Mouse (Mus musculus) embryonic facial prominence, embryonic 15.5 days (tissue): ENCODE data around the gene Cyp4x1. TPM values are rescaled to one million over a fixed set of nuclear protein-coding genes. Genes with fewer than 3 reads are reported as not detected.
"Not testable (repeated sequence)": the region's sequence is repeated elsewhere in the genome, so short reads cannot be mapped to it uniquely, and the experiment has no call there.

Source experiments
- ATAC-seq: fragments of 200-750 bp; cut with Nextera tagmentation; 2 replicates; pipeline ENCODE4 v1.8.0; 2017; ENCODE audit warnings: low read depth, moderate TSS enrichment; ENCODE audit not compliant: insufficient number of reproducible peaks, low FRiP score, low TSS enrichment
- H3K27ac ChIP-seq: fragments of 300-500 bp; sonication (generic); replicated peaks from 2 replicates; pipeline ENCODE4 v1.5.1; 2015; ENCODE audit warnings: mild to moderate bottlenecking, inconsistent platforms
- H3K27me3 ChIP-seq: fragments of 300-500 bp; sonication (generic); 2 replicates; pipeline ENCODE4 v1.6.1; 2015; ENCODE audit warnings: inconsistent platforms
- H3K36me3 ChIP-seq: fragments of 300-500 bp; sonication (generic); 2 replicates; pipeline ENCODE4 v1.6.1; 2015; ENCODE audit warnings: mild to moderate bottlenecking, inconsistent platforms
- H3K4me1 ChIP-seq: fragments of 300-500 bp; sonication (generic); 2 replicates; pipeline ENCODE4 v1.6.1; 2015; ENCODE audit warnings: inconsistent platforms
- H3K4me2 ChIP-seq: fragments of 300-500 bp; sonication (generic); replicated peaks from 2 replicates; pipeline ENCODE4 v1.6.1; 2015; ENCODE audit warnings: mild to moderate bottlenecking, inconsistent platforms
- H3K4me3 ChIP-seq: fragments of 300-500 bp; sonication (generic); replicated peaks from 2 replicates; pipeline ENCODE4 v1.5.1; 2015; ENCODE audit warnings: mild to moderate bottlenecking, inconsistent platforms
- H3K9ac ChIP-seq: fragments of 300-500 bp; sonication (generic); 2 replicates; pipeline ENCODE4 v1.6.1; 2015; ENCODE audit warnings: inconsistent platforms
- H3K9me3 ChIP-seq: fragments of 300-500 bp; sonication (generic); replicated peaks from 2 replicates; pipeline ENCODE4 v1.6.1; 2016; ENCODE audit warnings: inconsistent platforms
- WGBS: fragments of 180-500 bp; shearing (Covaris S2); methylation state at CpG from one replicate; pipeline ENCODE4 v1.1.7; 2015; 5-methylcytosine and 5-hydroxymethylcytosine counted together
- polyA plus RNA-seq: library from polyadenylated mRNA; unstranded; fragments of >200 nt; fragmentation: Nextera tagmentation; extraction: Ambion mirVana; gene quantifications from 2 replicates; pipeline ENCODE4 v1.2.1, GENCODE M21; 2015

Gene Cyp4x1
- polyA plus RNA-seq, result 0.07 and 0.15 TPM in 2 replicates

DNA sequence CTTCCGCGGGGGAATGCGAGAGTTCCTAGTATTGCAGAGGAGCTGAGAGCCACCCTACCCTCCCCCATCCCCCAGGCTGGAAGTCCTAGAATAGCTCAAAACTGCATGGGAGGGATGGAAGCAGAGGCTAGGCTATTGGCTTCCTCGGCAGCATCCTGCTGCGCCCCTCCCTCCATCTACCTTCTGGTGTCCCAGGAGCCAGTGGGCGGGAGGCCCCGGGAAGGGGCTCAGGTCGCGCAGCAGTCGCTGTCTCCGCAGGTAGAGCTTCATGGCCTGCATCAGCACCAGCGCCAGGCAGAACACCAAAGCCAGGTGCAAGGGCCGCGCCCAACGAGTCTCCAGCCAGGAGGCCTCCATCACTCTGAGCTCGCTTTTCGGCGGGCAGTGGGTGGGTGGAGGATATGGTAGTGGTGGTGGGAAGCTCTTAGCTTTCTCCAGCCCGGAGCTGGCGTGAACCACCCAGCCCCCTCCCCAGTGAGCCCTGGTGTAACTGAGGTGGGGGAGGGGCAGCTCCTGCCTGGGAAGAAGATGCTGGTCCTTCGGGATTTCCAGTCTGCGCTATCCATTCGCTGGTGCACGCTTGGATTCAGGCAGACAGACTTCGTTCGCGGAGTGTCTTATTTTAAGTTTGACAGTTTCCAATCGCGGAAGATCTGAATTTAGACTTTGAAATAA lies at the start of gene Cyp4x1:
Gene Cyp4x1, minus strand, starts transcription at position 661 of the 675 bp plus-strand sequence.
- no peak for ATAC-seq
- H3K9me3 ChIP-seq, result no peaks in the 10 kb centered on the region
- H3K36me3 ChIP-seq, result no peaks in the 10 kb centered on the region
- no peak within 1 kb of the TSS for H3K9ac ChIP-seq
- H3K4me1 ChIP-seq, result peaks cover 5% of the 10 kb centered on the region
- no peak within 1 kb of the TSS; the same call in 1 of the 2 replicates for H3K4me3 ChIP-seq
- H3K4me2 ChIP-seq, result peak within 1 kb of the TSS; percentile 33; the same call in 1 of the 2 replicates
- WGBS, result 1% methylated on average over 29 of the region's 29 CpGs
- no peak within 1 kb of the TSS for H3K27ac ChIP-seq
- peaks cover 22% of the 10 kb centered on the region for H3K27me3 ChIP-seq

DNA sequence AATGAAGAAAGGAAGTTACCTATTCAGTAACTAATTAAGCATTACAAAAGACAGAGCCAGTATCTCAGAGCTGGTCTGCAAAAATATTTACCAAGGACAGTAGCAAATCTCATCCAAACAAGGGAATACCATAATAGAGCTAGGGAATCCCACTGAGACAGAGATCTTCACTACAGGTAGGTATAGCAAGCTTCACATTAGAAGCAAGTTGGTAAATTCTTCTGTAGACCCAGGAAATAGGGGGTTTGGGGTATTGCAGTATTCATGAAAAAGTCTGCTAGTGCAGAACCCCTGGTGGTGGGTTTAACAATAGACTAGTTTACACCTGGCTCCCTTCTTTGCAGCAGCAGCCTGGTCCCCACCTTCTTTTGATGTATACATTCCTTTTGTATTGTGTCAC lies 42.1 kb upstream of the Cyp4x1 start:
- not testable (repeated sequence) for ATAC-seq, H3K27me3 ChIP-seq, H3K4me2 ChIP-seq, H3K9me3 ChIP-seq, H3K27ac ChIP-seq, H3K4me1 ChIP-seq, H3K4me3 ChIP-seq, H3K36me3 ChIP-seq, H3K9ac ChIP-seq

DNA sequence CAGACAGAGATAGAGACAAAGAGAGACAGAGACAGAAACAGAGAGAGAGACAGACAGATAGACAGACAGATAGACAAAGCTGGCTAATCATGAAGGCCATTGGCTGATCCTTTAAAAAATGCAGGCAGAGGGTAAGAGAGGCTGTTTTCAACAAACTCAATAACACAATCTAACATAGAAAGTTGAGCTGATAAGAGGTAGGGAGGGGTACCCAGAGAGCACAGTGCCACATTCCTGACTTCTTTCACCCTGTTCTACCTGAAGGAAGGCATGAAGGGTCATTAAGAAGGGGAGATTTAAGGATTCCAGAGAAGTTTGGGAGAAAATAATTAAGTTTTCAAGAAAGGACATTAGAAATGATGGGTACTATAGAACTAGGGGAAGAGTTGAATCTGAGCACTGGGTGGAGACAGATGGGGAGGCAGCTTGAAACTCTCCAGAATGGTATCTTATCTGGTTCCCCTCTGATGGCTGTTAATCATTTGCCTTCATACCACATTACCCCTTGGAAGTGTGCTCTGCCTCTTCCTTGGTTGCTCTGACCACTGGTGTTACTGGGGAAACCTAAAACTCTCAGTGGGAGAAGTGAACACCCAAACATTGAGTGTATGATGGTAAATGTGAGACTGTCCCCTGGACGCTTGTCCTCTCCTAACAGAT lies 40.7 kb upstream of the Cyp4x1 start:
- WGBS, result 73% methylated on average over 1 of the region's 1 CpGs
- Histone ChIP-seq H3K4me3 (no peak overlapping the region), H3K27me3 (no peaks in the 10 kb centered on the region)

DNA sequence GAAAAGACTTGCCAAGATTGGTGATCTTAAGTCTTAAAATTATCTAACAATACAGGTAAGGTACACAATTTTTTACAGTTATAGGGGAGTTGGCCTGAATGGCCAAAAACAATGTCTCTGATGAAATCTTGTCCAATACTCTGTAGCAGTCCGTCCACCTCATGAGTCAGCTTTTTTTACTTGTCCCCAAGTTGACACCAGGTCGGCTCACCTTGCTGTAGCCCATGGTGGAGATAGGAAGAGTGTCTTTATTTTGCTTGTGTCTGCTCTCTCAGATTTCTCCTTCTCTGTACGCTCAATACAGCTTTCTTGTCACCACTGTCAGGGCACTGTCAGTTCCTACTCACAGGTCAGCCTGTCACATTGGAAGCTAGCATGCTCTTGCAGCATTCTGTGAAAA lies 24.9 kb upstream of the Cyp4x1 start:
- H3K4me2 ChIP-seq, H3K4me1 ChIP-seq, H3K4me3 ChIP-seq, H3K9me3 ChIP-seq, ATAC-seq, H3K27me3 ChIP-seq, H3K27ac ChIP-seq, H3K36me3 ChIP-seq, H3K9ac ChIP-seq: not testable (repeated sequence)
- 73% methylated on average over 3 of the region's 3 CpGs for WGBS

More for the DNA sequence above, 40.7 kb upstream of the Cyp4x1 start:
- Histone ChIP-seq H3K9ac (no peak overlapping the region), H3K4me2 (no peak overlapping the region), H3K9me3 (no peaks in the 10 kb centered on the region), H3K27ac (no peak overlapping the region), H3K4me1 (no peaks in the 10 kb centered on the region), H3K36me3 (no peaks in the 10 kb centered on the region)
- no peak for ATAC-seq

DNA sequence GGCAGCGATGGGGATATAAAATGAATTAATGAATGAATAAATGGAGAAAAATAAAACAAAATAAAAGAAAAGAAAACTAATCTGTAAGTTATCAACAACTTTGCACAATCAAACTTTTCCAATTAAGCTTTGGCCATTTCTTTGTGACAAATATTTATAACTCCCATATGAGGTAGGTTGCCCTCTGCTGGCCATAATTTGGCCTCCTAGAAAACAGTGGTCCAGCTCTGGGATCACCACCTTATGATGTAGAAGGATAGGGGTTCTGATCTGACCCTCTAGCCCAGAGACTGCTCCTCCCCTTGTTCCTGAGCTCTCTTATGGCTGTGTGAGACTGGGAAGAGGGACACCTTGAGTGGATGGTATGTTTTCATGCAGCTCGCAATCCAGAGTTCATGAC lies 20.6 kb upstream of the Cyp4x1 start:
- 87% methylated on average over 2 of the region's 2 CpGs for WGBS
- H3K9ac ChIP-seq, result no peak overlapping the region
- H3K4me3 ChIP-seq, result no peak overlapping the region
- H3K4me1 ChIP-seq, result no peaks in the 10 kb centered on the region
- ATAC-seq, result no peak
- H3K4me2 ChIP-seq, result no peak overlapping the region
- H3K27me3 ChIP-seq, result no peaks in the 10 kb centered on the region
- no peaks in the 10 kb centered on the region for H3K9me3 ChIP-seq
- no peaks in the 10 kb centered on the region for H3K36me3 ChIP-seq
- H3K27ac ChIP-seq, result no peak overlapping the region

DNA sequence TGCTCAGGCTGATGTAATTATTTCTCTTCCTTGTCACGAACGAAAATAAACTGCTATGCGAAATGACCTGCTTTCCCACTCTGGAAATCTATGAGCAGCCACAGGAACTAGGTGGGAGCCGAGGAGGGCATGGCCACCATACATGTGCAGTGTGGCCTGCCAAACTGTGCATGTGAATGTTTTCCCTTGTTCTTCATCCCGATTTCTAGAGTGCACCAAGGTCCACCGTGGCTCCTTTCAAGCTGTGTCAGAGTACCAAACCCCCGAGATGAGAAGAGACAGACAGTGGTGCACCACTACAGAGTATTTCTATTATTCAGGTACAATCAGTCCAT lies 182 bp upstream of the Cyp4x1 start:
- H3K27ac ChIP-seq, result no peak overlapping the region
- peaks cover 22% of the 10 kb centered on the region for H3K27me3 ChIP-seq
- H3K4me1 ChIP-seq, result peaks cover 5% of the 10 kb centered on the region
- no peak for ATAC-seq
- H3K4me3 ChIP-seq, result no peak overlapping the region
- H3K4me2 ChIP-seq, result no peak overlapping the region
- no peaks in the 10 kb centered on the region for H3K9me3 ChIP-seq
- WGBS, result 17% methylated on average over 7 of the region's 7 CpGs
- H3K9ac ChIP-seq, result no peak overlapping the region
- H3K36me3 ChIP-seq, result no peaks in the 10 kb centered on the region

DNA sequence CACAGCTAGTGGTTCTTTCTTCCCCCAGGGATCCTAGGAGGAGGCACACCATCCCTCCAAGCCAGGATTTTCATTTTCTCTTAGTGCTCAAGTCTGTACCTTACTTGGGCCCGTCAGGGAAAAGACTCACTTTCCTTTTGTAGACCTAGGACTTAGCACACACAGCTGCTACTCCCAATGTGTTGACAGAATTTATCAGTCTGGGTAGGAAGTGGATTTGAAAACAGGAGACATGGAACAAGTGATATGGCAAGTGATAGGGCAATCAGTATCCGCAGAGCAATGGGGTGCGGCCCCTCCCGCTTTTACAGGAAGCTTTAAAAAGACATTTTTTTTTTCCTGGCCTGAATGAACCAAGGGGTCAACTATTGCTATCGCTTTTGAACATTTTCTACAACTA lies 996 bp downstream of the Cyp4x1 start:
- peaks cover 22% of the 10 kb centered on the region for H3K27me3 ChIP-seq
- peaks cover 5% of the 10 kb centered on the region for H3K4me1 ChIP-seq
- no peaks in the 10 kb centered on the region for H3K36me3 ChIP-seq
- no peak overlapping the region for H3K4me2 ChIP-seq
- no peak overlapping the region for H3K27ac ChIP-seq
- H3K4me3 ChIP-seq, result no peak overlapping the region
- H3K9me3 ChIP-seq, result no peaks in the 10 kb centered on the region
- H3K9ac ChIP-seq, result no peak overlapping the region
- WGBS, result 5% methylated on average over 5 of the region's 5 CpGs
- no peak for ATAC-seq

DNA sequence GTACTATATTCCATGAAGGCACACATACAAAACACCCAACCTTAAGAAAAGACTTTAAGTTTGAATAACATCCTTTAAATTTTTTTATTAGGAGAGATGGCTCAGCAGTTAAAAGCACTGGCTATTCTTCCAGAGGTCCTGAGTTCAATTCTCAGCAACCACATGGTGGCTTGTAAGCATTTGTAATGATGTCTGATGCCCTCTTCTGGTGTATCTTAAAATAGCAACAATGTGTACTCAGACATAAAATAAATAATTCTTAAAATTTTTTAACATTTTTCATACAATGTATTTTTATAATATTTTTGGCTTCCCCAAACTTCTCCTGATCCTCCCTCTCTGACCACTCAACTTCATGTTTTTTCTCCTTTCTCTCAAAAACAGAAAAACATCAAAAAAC lies 9.4 kb downstream of the Cyp4x1 start:
- no peak overlapping the region for H3K4me3 ChIP-seq
- no peaks in the 10 kb centered on the region for H3K27me3 ChIP-seq
- ATAC-seq, result no peak

DNA sequence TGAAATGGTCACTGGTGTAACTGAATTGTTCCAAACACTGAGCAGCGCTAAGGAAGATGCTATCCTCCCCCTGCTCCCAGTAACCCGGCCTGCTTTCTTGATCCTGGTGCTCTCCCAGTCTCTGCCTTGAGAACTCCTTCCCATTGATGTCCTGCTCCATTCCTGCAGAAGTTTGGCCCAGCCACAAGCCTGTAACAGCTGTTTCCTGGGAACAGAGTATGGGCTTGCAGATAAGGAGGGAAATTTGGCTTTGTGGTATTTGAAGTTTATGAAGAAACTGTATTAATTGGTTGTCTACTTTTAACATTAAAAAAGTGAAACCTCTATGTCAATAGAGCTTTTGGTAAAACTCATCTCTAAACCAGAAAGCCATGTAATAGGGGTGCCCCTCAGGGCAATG lies 10.6 kb downstream of the Cyp4x1 start:
- Histone ChIP-seq H3K4me3 (no peak overlapping the region), H3K27ac (no peak overlapping the region), H3K27me3 (no peaks in the 10 kb centered on the region), H3K4me2 (no peak overlapping the region), H3K4me1 (no peaks in the 10 kb centered on the region), H3K36me3 (no peaks in the 10 kb centered on the region), H3K9me3 (no peaks in the 10 kb centered on the region), H3K9ac (no peak overlapping the region)
- 57% methylated on average over 2 of the region's 2 CpGs for WGBS
- no peak for ATAC-seq

More for the DNA sequence above, 9.4 kb downstream of the Cyp4x1 start:
- Histone ChIP-seq H3K9me3 (no peaks in the 10 kb centered on the region), H3K27ac (no peak overlapping the region), H3K9ac (no peak overlapping the region), H3K4me1 (no peaks in the 10 kb centered on the region), H3K36me3 (no peaks in the 10 kb centered on the region), H3K4me2 (no peak overlapping the region)

DNA sequence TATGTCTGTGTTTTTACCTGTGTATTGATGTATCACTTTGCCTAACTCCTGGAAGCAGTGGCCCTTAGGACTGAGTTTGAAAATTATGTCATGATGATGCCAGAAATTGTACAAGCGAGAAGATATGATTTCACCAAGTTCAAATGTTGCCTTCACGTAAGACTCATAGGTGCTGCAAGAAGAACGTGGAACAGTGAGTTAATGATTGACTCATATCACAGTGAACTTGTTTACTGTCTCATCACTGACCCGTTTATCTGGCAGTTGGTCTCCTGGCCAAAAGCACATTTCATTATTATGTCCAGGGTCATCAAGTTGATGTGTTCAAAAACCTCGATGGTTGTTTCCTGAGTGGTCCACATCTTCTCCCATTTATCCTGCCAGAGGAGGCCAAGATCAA lies 12.5 kb downstream of the Cyp4x1 start:
- H3K27me3 ChIP-seq, result no peaks in the 10 kb centered on the region
- no peaks in the 10 kb centered on the region for H3K9me3 ChIP-seq
- no peaks in the 10 kb centered on the region for H3K4me1 ChIP-seq
- H3K36me3 ChIP-seq, result no peaks in the 10 kb centered on the region
- H3K9ac ChIP-seq, result no peak overlapping the region
- H3K4me2 ChIP-seq, result no peak overlapping the region
- 77% methylated on average over 5 of the region's 5 CpGs for WGBS
- H3K4me3 ChIP-seq, result no peak overlapping the region
- no peak for ATAC-seq
- H3K27ac ChIP-seq, result no peak overlapping the region

DNA sequence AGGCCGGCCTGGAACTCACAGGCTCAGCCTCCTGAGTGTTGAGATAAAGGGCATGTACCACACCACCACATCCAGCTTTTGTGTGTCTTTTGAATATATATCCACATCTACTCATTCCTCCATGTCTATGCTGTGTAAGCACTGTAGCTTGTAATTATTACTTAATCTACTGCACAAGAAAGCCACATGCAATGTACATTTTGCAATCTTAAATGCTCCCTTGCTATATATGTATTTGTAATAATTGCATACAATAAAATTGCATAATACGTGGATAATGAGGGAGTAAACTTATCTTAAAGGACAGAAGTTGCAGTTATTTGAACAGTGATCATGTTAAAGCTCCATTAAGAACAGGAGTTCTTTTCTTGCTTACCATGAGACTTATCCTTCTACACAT lies 12.9 kb downstream of the Cyp4x1 start:
- no peak overlapping the region for H3K9ac ChIP-seq
- no peak overlapping the region for H3K4me3 ChIP-seq
- no peaks in the 10 kb centered on the region for H3K27me3 ChIP-seq
- no peak overlapping the region for H3K4me2 ChIP-seq
- 78% methylated on average over 2 of the region's 2 CpGs for WGBS
- no peak overlapping the region for H3K27ac ChIP-seq
- no peaks in the 10 kb centered on the region for H3K4me1 ChIP-seq
- no peaks in the 10 kb centered on the region for H3K36me3 ChIP-seq
- no peaks in the 10 kb centered on the region for H3K9me3 ChIP-seq
- ATAC-seq, result no peak

DNA sequence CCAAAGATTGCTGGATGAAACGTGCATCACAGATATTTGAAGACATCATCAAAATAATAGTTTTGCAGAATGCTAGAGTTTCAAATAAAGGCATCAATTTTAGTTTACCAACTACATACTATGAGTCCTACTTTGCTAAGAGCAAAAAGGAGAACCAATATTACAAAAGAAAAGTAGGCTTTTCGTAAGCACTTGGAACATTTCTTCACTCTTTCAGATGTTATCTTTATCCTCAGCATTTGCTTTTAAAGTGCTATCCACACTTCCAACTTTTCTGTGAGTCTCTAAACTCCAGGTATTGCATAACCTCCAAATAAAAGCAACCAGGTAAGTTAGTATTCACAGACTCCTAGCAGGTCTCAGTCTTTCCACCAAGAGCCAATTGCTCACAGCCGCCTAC lies 14.4 kb downstream of the Cyp4x1 start:
- no peak overlapping the region for H3K9ac ChIP-seq
- no peak overlapping the region for H3K4me2 ChIP-seq
- H3K27ac ChIP-seq, result no peak overlapping the region
- WGBS, result 83% methylated on average over 3 of the region's 3 CpGs
- H3K9me3 ChIP-seq, result no peaks in the 10 kb centered on the region
- H3K4me1 ChIP-seq, result no peaks in the 10 kb centered on the region
- H3K4me3 ChIP-seq, result no peak overlapping the region
- H3K27me3 ChIP-seq, result no peaks in the 10 kb centered on the region
- no peak for ATAC-seq
- H3K36me3 ChIP-seq, result no peaks in the 10 kb centered on the region
